Mouse (Mus musculus) heart, adult 9 months (tissue): ENCODE data around the gene Itgb4.
A peak's percentile ranks its signal among the peaks of the same experiment; 100 is the strongest.
"Not testable (repeated sequence)": the region's sequence is repeated elsewhere in the genome, so short reads cannot be mapped to it uniquely, and the experiment has no call there.

Experiments used
- DNase-seq, 2 experiments: peaks; one replicate each; pipeline ENCODE4 v3.0.0; 2022; ENCODE audit warnings: low spot score in 2 of 2

The Itgb4 gene

GRCm38 (mm10) chr11:116008832-116009375 is 34.4 kb downstream of the Itgb4 start:
- DNase-seq: no peak

DNA sequence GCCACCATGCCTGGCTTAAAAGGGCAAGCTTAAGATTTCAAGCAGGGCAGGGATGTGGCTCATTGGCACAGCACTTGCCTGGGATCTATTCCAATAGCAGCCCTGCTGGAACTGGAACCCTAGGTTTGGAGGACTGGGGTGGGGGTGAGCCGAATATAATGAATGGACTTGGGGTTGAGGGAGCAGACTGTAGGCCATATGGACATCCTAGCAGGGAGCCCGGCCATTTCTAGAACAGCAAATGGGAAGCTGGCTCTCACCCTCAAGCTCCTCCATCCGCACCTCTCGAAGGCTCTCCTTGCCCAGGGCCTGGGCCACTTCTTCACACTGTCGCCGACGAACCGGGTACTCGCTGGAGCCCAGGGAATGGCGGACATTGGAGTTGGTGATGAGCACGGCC is 35.2 kb downstream of the Itgb4 start:
- DNase-seq: no peak

- DNase-seq: no peak
These were observed 35.6 kb downstream of the Itgb4 start for GRCm38 (mm10) chr11:116010146-116010545.

GRCm38 (mm10) chr11:116010948-116011347 is 36.4 kb downstream of the Itgb4 start:
- DNase-seq: no peak

DNA sequence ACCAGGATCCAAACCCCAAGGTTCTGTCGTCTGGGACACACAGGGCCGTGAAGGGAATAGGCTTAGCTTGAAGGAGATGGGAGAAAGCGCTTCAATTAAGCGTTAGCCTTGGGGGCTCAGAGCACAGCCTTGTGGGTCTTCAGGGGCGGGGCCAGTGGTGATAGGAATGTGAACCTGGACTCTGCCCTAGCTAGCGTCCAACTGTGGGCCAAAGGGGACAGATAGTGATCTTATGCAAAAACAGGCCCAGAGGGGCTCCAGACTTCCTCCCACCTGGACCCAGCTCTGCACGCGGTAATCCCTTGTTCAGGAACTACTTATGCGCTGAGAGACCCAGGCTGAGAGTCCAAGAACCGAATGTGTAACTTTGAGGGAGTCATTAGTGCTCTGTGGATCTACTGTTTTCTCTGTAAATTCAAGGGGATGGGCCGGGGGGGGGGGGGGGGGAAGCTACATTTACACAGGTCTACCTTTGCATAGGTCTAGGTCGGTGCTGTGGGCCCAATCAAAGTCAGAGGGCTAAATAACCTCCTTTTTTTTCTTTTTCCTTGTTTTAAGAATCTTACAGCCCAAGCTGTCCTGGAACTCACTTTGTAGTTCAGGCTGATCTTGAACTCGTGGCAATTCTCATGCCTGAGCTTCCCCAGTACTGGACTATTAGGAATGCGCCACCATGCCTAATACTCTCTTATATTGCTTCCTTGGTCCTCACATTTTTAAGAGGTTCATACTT is 37.2 kb downstream of the Itgb4 start:
- DNase-seq: no peak

DNA sequence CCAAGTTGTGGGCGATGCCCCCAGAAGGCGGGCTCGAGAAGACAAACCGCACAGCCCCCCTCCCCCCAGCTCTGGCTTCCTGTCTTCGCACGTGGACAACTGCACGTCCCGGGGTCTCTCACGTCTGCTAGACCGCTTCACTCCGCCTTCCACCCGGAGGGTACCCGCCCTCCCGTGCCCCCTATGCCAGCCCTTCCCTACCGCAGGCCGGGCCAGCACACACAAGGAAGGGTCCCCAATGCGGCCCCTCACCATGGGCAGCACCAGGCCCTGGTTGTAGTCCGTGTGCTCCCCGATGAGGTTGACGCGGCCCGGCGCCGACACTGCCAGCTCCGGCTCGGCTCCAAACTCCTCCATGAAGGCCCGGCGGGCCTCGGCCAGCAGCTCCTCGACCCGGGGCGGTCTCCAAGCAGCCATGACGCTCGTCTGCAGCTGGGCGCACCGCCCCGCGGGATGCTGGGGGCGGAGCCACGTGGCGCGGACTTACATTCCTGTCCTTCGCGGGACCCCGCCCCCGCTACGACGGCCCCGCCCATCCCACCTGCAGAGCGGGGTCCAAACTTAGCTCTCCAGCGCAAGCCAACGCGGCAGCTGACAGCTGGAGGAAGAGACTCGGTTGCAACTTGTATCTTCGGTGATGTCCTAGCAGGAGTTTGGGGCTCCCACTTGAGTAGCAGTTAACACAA is 37.9 kb downstream of the Itgb4 start, which contains the start of gene Galk1:
TSS of gene Galk1 (minus strand) at position 458 of the 686 bp plus-strand sequence.
- DNase-seq: peak; percentile 87 to 89

GRCm38 (mm10) chr11:116014821-116015220 is 40.3 kb downstream of the Itgb4 start:
- no peak for DNase-seq

DNA sequence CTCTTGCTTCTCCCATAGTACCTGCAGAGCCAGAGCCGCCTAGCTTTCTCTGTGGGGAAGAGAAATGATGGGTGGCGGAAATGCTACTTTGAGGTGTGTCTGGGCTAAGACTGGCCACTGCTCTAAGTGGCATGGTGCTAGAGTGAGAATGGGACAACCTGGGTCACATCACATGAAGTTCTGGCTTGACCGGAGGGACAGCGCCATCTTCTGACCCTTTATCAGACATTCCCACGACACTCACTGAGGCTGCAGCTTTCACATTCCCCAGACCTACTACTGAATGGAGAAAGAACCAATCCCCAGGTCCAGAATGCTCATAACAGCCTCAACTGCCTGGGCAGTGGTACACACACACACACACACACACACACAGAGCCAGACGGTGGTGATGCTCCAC is 43.6 kb downstream of the Itgb4 start:
- DNase-seq: no peak

DNA sequence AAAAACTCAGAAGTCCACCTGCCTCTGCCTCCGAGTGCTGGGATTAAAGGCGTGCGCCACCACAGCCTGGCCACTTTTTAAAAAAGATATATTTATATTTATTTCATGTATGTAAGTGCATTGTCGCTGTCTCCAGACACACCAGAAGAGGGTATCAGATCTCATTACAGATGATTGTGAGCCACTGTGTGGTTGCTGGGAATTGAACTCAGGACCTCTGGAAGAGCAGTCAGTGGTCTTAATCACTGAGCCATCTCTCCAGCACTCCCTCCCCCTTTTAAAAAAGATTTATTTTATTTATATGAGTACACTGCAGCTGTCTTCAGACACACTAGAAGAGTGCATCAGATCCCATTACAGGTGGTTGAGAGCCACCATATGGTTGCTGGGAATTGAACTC is 44.4 kb downstream of the Itgb4 start:
- DNase-seq: not testable (repeated sequence)

DNA sequence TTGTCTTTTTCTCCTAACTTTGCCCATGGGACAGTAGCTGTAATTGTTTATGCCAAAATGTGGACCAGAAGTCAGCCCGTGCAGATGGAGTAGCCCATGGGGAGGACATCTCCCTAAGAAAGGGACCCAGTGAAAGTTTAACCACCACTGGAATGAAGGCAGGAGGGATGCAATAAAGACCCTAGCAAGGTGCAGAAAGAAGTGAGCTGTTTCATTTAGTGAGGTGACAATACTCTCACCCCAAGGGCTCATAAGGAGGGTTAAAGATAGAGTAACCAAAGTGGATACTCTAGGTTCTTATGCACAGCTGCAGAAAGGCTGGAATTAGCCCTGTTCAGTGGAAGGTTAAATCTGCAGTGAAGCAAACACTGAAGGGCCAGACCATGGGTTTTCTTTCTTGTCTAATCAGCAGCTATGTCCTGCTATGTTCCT is 44.9 kb downstream of the Itgb4 start:
- no peak for DNase-seq

DNA sequence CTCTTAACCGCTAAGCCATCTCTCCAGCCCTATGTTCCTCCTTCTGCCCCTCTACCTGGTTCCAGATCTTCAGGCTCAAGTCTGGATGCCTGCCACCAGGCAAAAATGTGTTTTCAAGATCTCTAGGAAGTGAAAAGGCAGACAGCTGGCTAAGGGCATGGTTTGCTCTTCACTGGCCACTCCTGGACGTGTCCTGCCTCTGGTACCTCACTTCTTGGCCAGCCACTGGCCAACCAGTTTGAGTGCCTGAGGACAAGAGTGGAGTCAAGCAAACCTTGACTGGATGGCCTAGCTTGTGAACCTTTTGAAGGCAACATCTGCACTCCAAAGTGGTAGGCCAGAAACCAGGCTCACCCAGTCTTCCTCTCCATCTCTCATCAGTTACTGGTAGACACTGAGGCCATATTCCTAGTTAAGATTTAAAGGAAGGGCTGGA is 45.5 kb downstream of the Itgb4 start:
- DNase-seq: no peak

DNA sequence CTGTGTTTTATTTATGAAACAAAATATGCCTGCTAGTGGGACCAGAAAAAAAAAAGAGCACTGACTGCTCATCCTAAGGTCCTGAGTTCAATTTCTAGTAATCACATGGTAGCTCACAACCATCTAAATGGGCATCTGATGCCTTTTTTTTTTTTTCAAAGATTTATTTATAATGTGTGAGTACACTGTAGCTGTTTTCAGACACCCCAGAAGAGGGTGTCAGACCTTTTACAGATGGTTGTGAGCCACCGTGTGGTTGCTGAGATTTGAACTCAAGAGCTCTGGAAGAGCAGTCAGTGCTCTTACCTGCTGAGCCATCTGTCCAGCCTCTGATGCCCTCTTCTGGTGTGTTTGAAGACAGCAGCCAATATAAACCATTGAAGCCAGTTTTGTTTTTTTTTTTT is 46.0 kb downstream of the Itgb4 start:
- DNase-seq: no peak

- no peak for DNase-seq
These were observed 47.1 kb downstream of the Itgb4 start for GRCm38 (mm10) chr11:116021328-116022220.

GRCm38 (mm10) chr11:116022256-116022780 is 47.8 kb downstream of the Itgb4 start:
- DNase-seq: no peak

- DNase-seq: not testable (repeated sequence)
These were observed 48.7 kb downstream of the Itgb4 start for GRCm38 (mm10) chr11:116023074-116023770.

DNA sequence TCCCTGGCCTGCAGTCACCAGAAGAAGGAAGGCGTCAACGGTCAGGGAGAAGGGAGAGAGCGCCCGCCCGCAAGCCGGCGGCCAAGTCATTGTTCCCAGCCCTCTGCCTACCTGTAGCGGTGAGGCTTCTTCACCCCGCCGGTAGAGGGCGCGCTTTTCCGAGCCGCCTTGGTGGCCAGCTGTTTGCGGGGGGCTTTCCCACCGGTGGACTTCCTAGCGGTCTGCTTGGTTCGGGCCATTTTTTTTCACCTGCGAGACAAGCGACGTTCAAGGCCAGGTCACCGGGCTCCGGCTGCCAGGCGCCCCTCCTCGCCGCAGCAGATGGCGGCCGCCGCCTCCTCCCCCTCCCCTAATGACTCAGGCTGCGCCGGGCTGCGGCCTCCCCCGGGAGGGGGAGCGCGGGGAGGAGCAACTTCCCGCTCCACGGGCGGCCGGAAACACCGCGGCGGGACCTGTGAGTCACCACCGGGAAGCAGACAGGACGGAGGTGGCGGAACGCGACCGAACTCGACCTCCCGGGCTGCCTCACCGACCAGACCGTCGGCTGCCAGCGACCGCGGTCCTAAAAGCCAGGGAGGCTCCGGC is 49.4 kb downstream of the Itgb4 start:
- peak in 1 of 2 experiments; percentile 86 for DNase-seq

DNA sequence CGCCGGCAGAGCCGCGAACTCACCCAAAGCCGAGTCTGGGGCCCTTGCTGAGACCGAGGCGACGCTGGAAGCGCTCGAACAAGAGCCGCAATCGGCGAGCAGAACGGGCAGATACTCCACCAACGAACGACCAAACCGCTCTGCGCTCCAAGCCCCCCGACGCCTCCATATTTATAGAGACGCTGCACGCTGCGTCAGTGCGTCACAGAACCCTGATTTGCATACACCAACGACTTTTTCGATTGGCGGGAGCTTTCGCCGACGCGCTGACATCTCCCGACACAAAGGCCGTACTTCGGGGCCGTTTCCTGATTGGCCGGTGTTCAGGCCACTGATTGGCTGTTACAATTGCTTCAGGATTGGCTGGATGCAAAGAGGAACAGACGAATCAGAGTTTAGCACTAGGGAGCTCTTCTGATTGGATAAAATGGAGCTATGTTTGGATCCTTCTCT is 49.9 kb downstream of the Itgb4 start:
- DNase-seq: peak; percentile 98 to 100

GRCm38 (mm10) chr11:116025056-116025845 is 50.7 kb downstream of the Itgb4 start:
- no peak for DNase-seq

DNA sequence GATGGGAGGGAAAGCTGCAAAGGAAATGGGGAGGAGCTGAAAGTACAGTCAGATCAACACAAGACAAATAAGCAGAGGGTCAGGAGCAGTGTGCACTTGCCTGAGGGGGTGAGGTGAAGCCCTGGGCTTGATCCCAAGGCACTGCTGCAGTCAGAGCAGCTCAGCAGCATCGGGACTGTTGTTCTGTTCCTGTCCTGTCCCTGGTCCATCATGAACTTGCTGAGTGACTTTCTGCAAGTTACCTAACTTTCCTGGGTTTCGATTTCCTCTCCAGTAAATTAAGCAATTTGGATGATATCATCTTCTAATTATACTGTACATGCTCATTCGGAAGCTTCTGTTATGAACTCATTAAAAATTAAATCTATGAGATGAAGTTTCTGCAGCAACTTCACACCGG is 53.2 kb downstream of the Itgb4 start, which contains the start of gene H3f3b:
TSS of gene H3f3b (minus strand) at position 207 of the 400 bp plus-strand sequence.
- no peak for DNase-seq
